Mouse (Mus musculus) midbrain, embryonic 10.5 days (tissue): ENCODE measurements around the gene Kbtbd12. TPM values are rescaled to one million over a fixed set of nuclear protein-coding genes. Genes with fewer than 3 reads are reported as not detected.

Source experiments
- DNase-seq: peaks from one replicate; pipeline ENCODE4 v3.0.0-alpha.2; 2017; ENCODE audit warnings: low spot score
- H3K27ac ChIP-seq: fragments of 300-500 bp; sonication (generic); replicated peaks from 2 replicates; pipeline ENCODE4 v1.5.1; 2016; ENCODE audit warnings: mild to moderate bottlenecking
- H3K27me3 ChIP-seq: fragments of 300-500 bp; sonication (generic); 2 replicates; pipeline ENCODE4 v1.6.1; 2016; ENCODE audit warnings: low read depth, mild to moderate bottlenecking; ENCODE audit not compliant: poor library complexity, severe bottlenecking
- H3K36me3 ChIP-seq: fragments of 300-500 bp; sonication (generic); 2 replicates; pipeline ENCODE4 v1.6.1; 2016; ENCODE audit warnings: mild to moderate bottlenecking, moderate library complexity
- H3K4me1 ChIP-seq: fragments of 300-500 bp; sonication (generic); 2 replicates; pipeline ENCODE4 v1.6.1; 2016
- H3K4me3 ChIP-seq: fragments of 300-500 bp; sonication (generic); 2 replicates; pipeline ENCODE4 v1.5.1; 2016; ENCODE audit warnings: mild to moderate bottlenecking, moderate library complexity
- H3K9me3 ChIP-seq: fragments of 300-500 bp; sonication (generic); replicated peaks from 2 replicates; pipeline ENCODE4 v1.6.1; 2016; ENCODE audit warnings: mild to moderate bottlenecking
- WGBS: fragments of 180-500 bp; shearing (Covaris S2); methylation state at CpG from one replicate; pipeline ENCODE4 v1.1.7; 2016; 5-methylcytosine and 5-hydroxymethylcytosine counted together
- polyA plus RNA-seq: library from polyadenylated mRNA; unstranded; fragments of >200 nt; fragmentation: Nextera tagmentation; extraction: Ambion mirVana; gene quantifications from 2 replicates; pipeline ENCODE4 v1.2.1, GENCODE M21; 2016

The Kbtbd12 gene
- 0.61 TPM in 1 of 2 replicates, not detected in the other for polyA plus RNA-seq

DNA sequence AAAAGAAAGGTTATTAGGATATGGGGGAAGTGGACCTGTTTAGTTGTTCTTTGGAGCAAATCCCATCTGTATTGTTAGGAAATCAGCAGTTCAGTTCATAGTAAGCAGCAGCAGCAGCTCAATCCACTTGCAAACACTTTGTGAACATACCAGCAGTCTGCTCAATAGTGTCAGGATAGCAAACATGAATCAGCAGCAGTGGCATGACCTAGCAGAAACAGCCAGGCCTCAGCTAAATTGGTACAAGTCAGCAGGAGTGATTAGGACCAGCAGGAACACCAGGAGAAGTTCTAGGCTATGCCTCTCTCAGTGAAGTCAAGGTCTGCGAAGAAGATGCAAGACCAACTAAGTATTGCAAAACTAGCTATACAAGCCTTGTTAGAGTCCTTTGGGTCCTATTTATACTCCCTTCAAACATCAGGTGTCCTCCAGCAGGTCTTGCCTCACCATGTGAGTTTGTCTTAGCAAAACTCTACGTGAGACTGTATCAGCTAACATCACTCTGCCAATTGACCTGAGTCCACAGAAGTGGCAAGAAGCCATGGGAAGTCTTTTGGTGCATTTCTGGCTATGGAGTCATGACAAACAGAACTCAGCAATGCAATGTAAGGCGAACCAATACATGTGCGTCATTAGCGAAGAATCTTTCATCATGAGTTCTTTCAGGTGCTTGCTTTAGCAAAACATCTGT is at the start of gene Kbtbd12:
Kbtbd12 (minus strand) TSS at position 340 of the 691 bp plus-strand sequence.
- 95% methylated on average over 5 of the region's 5 CpGs for WGBS
- no peak for DNase-seq

GRCm38 (mm10) chr6:88683380-88684053 is 45.8 kb upstream of the Kbtbd12 start:
- no peaks in the 10 kb centered on the region for H3K27me3 ChIP-seq
- WGBS, result 85% methylated on average over 7 of the region's 7 CpGs
- H3K9me3 ChIP-seq, result no peaks in the 10 kb centered on the region
- H3K27ac ChIP-seq, result no peak overlapping the region
- no peak overlapping the region for H3K4me3 ChIP-seq
- no peak for DNase-seq
- no peaks in the 10 kb centered on the region; the same call in 1 of the 2 replicates for H3K4me1 ChIP-seq
- H3K36me3 ChIP-seq, result no peaks in the 10 kb centered on the region

More for the DNA sequence above, at the start of gene Kbtbd12:
- Histone ChIP-seq H3K4me1 (peaks cover 28% of the 10 kb centered on the region), H3K36me3 (no peaks in the 10 kb centered on the region), H3K9me3 (peaks cover 8% of the 10 kb centered on the region), H3K4me3 (no peak within 1 kb of the TSS), H3K27me3 (0 out of 2 replicates have a peak, but pooled peaks cover 13% of the 10 kb centered on the region), H3K27ac (no peak within 1 kb of the TSS)

DNA sequence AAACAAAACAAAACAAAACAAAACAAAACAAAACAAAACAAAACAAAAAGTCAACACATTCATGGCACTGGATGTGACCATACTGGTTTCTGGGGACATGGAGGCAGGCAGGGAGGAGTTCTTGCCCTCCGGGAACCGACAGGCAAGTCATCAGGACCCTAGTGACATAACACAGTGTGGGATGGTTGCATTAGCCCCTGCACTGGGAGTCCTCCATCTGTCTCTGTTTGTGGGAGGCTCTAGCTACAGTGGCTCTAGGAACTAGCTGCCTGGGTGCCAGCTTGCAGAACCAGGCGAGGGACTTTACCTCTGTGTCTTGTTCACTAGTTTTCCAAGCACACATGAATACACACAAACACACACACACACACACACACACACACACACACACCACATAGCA is 43.3 kb upstream of the Kbtbd12 start:
- H3K27ac ChIP-seq, result no peak overlapping the region

DNA sequence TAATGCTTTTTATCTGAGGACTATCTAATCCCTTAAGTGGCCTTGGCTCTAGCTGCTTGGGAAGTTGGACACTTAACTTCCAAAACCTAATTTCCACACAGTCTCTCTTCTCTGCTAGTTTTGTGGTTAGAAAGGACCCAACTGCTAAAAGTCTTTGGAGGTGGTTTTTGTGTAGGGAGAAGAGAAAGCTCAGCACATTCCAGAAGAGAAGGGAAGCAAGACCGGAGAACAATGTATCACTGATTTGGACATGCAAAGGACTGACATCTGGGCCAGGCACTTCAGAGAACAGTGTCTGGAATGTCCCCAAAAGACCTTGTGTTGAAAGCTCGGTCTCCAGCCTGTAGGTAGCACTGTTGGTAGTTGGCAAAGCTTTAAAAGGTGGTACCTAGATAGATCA is 40.0 kb upstream of the Kbtbd12 start:
- Histone ChIP-seq H3K36me3 (no peaks in the 10 kb centered on the region), H3K4me1 (no peaks in the 10 kb centered on the region), H3K27me3 (no peaks in the 10 kb centered on the region), H3K4me3 (no peak overlapping the region), H3K9me3 (no peaks in the 10 kb centered on the region), H3K27ac (no peak overlapping the region)
- no peak for DNase-seq
- 70% methylated on average over 2 of the region's 2 CpGs for WGBS

More for the DNA sequence above, 43.3 kb upstream of the Kbtbd12 start:
- WGBS, result 90% methylated on average over 3 of the region's 3 CpGs
- Histone ChIP-seq H3K27me3 (no peaks in the 10 kb centered on the region), H3K36me3 (no peaks in the 10 kb centered on the region), H3K4me1 (no peaks in the 10 kb centered on the region; the same call in 1 of the 2 replicates), H3K9me3 (no peaks in the 10 kb centered on the region), H3K4me3 (no peak overlapping the region)
- no peak for DNase-seq

DNA sequence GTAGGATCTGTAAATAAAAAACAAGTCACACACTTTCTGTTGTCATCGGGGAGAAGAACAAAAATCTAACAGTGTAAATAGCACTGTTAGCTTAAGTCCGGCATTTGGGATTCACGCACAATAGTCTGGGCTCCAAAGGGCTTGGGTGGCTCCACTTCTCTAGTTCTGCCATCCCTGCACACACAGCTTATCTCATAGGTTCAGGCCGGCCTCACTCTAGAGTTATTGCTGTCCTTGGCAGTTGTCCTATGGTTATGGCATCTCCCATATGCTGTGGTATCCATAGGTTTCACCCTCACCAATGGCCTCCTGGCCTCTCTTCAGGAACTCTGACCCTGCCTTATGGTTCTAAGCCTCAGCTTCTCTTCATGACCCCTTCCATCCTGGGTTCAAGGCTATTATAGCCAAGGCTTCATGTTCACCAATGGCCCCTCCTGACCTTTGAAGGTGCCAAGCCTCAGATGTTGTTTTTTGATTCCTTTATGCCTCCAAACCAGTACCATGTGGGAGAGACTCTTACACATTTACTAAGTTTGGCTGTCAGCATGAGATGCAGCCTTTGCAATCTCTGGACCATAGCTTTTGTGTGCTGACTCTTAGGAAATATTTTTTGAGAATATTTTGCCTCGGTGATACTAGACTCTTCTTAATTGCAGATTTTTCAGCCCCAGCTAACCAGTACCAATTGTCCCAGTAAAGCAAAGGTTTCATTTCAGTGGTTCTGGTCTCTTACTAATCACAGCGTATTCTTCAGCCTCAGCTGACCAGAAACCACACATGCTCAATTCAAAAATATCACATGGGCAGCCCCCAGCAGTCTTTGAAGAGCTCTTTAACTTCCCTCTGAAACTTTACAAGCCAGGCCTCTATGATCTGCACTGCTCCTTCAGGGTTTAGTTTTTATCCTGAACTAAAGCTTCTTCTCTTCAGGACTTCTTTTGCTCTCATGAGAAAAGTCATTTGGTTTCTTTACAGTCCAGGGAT is 39.3 kb upstream of the Kbtbd12 start:
- 86% methylated on average over 6 of the region's 6 CpGs for WGBS
- DNase-seq, result no peak
- Histone ChIP-seq H3K27ac (no peak overlapping the region), H3K4me1 (no peaks in the 10 kb centered on the region), H3K27me3 (no peaks in the 10 kb centered on the region), H3K4me3 (no peak overlapping the region), H3K9me3 (no peaks in the 10 kb centered on the region), H3K36me3 (no peaks in the 10 kb centered on the region)

DNA sequence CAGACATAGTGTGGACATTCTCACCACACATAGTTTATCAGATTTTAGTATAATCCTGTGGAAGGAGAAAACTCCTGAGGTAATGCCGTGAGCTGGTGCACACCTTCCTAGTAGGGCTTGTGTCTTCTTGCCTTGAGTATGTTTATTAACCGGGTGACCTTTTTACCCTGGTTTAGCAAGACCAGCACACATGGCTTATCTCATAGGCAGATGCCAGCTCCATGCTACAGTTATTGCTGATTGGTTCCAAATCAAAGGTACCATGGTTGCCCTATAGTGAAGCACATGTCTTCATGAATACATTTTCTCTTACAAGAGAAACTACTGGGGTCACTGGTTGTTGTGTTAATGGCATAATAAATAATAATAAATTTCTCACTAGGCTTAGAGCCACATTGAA is 38.1 kb upstream of the Kbtbd12 start:
- Histone ChIP-seq H3K36me3 (no peaks in the 10 kb centered on the region), H3K4me3 (no peak overlapping the region)
- WGBS, result 90% methylated on average over 2 of the region's 2 CpGs

DNA sequence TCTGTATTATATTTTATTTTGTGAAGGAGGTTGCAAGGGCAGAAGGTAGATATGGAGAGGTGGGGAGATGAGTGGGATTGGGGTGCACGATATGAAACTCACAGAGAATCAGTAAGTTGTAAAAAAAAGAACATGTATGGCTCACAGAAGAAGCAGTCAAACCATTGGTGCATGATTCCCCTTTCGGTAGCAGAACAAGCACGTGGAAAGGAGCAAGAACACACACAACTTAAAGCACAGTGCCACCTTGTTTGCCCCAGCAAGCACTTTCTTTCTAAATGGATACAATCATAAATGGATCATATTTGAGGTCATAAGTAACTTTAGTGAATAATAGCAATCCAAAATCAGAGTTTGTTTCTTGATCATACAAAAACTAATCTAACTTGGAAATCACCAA is 24.5 kb upstream of the Kbtbd12 start:
- no peaks in the 10 kb centered on the region for H3K4me1 ChIP-seq
- no peaks in the 10 kb centered on the region for H3K27me3 ChIP-seq
- 90% methylated on average over 3 of the region's 3 CpGs for WGBS
- no peaks in the 10 kb centered on the region for H3K36me3 ChIP-seq
- no peak for DNase-seq
- H3K4me3 ChIP-seq, result no peak overlapping the region
- no peak overlapping the region for H3K27ac ChIP-seq
- H3K9me3 ChIP-seq, result no peaks in the 10 kb centered on the region

More for the DNA sequence above, 38.1 kb upstream of the Kbtbd12 start:
- H3K9me3 ChIP-seq, result no peaks in the 10 kb centered on the region
- no peak for DNase-seq
- H3K4me1 ChIP-seq, result no peaks in the 10 kb centered on the region
- no peaks in the 10 kb centered on the region for H3K27me3 ChIP-seq
- no peak overlapping the region for H3K27ac ChIP-seq

DNA sequence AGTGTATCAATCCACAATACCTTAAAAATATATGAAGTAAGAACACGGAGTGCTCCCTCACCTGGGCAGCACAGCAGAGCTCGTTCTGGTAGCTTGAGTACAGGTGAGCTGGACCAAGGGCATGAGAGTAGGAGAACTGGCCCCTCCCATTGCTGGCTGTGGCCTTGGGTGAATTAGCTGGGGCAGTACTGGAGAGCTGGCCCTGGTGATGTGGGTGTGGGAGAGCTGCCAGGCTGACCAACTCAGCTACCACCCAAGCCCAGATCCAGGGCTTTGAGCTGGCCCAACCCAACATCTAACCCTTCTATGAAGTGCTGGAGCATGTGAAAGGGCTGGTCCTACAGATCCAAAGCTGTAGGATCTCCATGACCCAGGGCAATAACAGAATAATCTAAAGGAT is 23.9 kb upstream of the Kbtbd12 start:
- H3K27ac ChIP-seq, result no peak overlapping the region
- no peaks in the 10 kb centered on the region for H3K4me1 ChIP-seq
- DNase-seq, result no peak
- H3K9me3 ChIP-seq, result no peaks in the 10 kb centered on the region
- H3K4me3 ChIP-seq, result no peak overlapping the region
- no peaks in the 10 kb centered on the region for H3K27me3 ChIP-seq
- no peaks in the 10 kb centered on the region for H3K36me3 ChIP-seq
- WGBS, result 80% methylated on average over 2 of the region's 2 CpGs

DNA sequence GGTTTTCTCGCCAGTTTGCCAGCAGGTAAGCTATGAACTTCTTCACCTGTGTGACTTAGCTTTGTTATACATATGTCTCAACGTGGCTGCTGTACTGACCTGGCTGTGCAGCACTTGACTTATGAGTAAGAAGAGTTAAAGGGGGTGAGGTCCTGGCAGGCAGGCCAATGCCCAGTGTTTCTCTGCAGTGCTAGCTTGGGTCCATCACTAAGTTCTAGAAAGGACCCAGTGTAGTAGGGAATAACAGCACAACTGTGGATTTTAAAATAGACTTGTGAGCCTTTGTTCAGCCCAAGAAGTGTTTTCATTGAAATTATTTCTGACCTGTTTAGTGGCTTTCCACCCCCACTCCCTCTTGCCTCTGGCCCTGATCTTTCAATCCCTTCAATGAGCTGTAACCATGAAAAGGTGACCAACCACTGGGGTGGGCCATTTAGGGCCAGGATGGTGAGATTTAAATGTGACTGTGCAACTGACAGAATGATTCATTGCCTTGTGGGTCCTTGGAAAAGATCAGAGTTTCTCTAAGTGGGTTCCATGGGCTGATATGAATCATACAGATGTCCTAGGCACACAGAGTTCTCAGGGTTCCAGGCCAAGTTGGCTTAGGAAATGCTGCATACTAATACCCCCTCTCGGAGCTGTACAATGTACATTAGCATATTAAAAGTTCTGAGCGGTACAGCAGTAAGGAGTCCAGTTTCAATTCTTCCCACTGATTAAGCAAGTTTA is 10.0 kb upstream of the Kbtbd12 start:
- Histone ChIP-seq H3K9me3 (no peaks in the 10 kb centered on the region), H3K27me3 (0 out of 2 replicates have a peak, but pooled peaks cover 6% of the 10 kb centered on the region), H3K4me3 (no peak overlapping the region), H3K4me1 (peaks cover 14% of the 10 kb centered on the region), H3K36me3 (no peaks in the 10 kb centered on the region), H3K27ac (no peak overlapping the region)
- DNase-seq, result no peak
- WGBS, result 86% methylated on average over 4 of the region's 4 CpGs

- Histone ChIP-seq H3K4me3 (no peak overlapping the region), H3K27ac (no peak overlapping the region), H3K36me3 (no peaks in the 10 kb centered on the region), H3K9me3 (no peaks in the 10 kb centered on the region), H3K4me1 (peaks cover 23% of the 10 kb centered on the region), H3K27me3 (0 out of 2 replicates have a peak, but pooled peaks cover 13% of the 10 kb centered on the region)
- DNase-seq, result no peak
- 85% methylated on average over 4 of the region's 4 CpGs for WGBS
Measured at GRCm38 (mm10) chr6:88644786-88645185, 7.0 kb upstream of the Kbtbd12 start.

GRCm38 (mm10) chr6:88641346-88641920 is 3.7 kb upstream of the Kbtbd12 start:
- no peak overlapping the region for H3K27ac ChIP-seq
- 0 out of 2 replicates have a peak, but pooled peaks cover 18% of the 10 kb centered on the region for H3K27me3 ChIP-seq
- peaks cover 8% of the 10 kb centered on the region for H3K9me3 ChIP-seq
- no peak for DNase-seq
- 57% methylated on average over 4 of the region's 4 CpGs for WGBS
- H3K36me3 ChIP-seq, result no peaks in the 10 kb centered on the region
- H3K4me1 ChIP-seq, result peaks cover 28% of the 10 kb centered on the region
- no peak overlapping the region for H3K4me3 ChIP-seq
